Mouse (Mus musculus): ENCODE data around the gene Rassf5. TPM values are rescaled to one million over a fixed set of nuclear protein-coding genes. Genes with fewer than 3 reads are reported as not detected.
"Not testable (repeated sequence)": the region's sequence is repeated elsewhere in the genome, so short reads cannot be mapped to it uniquely, and the experiment has no call there.

The Rassf5 gene
- total and polyA plus RNA-seq, 2 experiments from 2014 or later = 8.3 to 12.9 TPM

- H3K4me3 ChIP-seq (ENCODE audit: low read length) = no peak overlapping the region
- ATAC-seq = no peak; the same call in 1 of the 2 replicates
- whole genome bisulfite sequencing = 66% methylated on average over 10 of the region's 10 CpGs
- TF ChIP-seq CTCF (IDR thresholded peaks at IDR 0.05; ENCODE audit: low read depth) = no peak
- H3K27me3 ChIP-seq (ENCODE audit: insufficient read depth, low read length) = no peaks in the 10 kb centered on the region
- no peak overlapping the region for H3K9ac ChIP-seq (replicated peaks; ENCODE audit: low read length)
- no peak overlapping the region for H3K27ac ChIP-seq
- H3K9me3 ChIP-seq (ENCODE audit: low read length) = no peaks in the 10 kb centered on the region
- no peak overlapping the region for H3K4me2 ChIP-seq (ENCODE audit: low read depth, low read length)
- no peaks in the 10 kb centered on the region for H3K36me3 ChIP-seq (ENCODE audit: insufficient read depth, low read length)
- DNase-seq (ENCODE audit: low spot score) = no peak
- no peaks in the 10 kb centered on the region for H3K4me1 ChIP-seq (ENCODE audit: insufficient read depth, low read length)
These were observed 14.7 kb upstream of the Rassf5 start for GRCm38 (mm10) chr1:131259632-131260308.

- H3K9me3 ChIP-seq (ENCODE audit: low read length) = no peaks in the 10 kb centered on the region
- no peak overlapping the region for H3K4me2 ChIP-seq (ENCODE audit: low read depth, low read length)
- no peaks in the 10 kb centered on the region for H3K36me3 ChIP-seq (ENCODE audit: insufficient read depth, low read length)
- WGBS = 62% methylated on average over 6 of the region's 6 CpGs
- H3K27me3 ChIP-seq (ENCODE audit: insufficient read depth, low read length) = no peaks in the 10 kb centered on the region
- ATAC-seq (0 out of 2 replicates have a peak, but pooled peaks have one; percentile 3), DNase-seq (ENCODE audit: low spot score) (peak; percentile 12)
- no peak for TF ChIP-seq CTCF (IDR thresholded peaks at IDR 0.05; ENCODE audit: low read depth)
- no peak overlapping the region for H3K9ac ChIP-seq (replicated peaks; ENCODE audit: low read length)
- H3K4me1 ChIP-seq (ENCODE audit: insufficient read depth, low read length) = no peaks in the 10 kb centered on the region
- no peak overlapping the region for H3K4me3 ChIP-seq (ENCODE audit: low read length)
- no peak overlapping the region for H3K27ac ChIP-seq
These were observed 12.2 kb upstream of the Rassf5 start for GRCm38 (mm10) chr1:131257288-131257687.

DNA sequence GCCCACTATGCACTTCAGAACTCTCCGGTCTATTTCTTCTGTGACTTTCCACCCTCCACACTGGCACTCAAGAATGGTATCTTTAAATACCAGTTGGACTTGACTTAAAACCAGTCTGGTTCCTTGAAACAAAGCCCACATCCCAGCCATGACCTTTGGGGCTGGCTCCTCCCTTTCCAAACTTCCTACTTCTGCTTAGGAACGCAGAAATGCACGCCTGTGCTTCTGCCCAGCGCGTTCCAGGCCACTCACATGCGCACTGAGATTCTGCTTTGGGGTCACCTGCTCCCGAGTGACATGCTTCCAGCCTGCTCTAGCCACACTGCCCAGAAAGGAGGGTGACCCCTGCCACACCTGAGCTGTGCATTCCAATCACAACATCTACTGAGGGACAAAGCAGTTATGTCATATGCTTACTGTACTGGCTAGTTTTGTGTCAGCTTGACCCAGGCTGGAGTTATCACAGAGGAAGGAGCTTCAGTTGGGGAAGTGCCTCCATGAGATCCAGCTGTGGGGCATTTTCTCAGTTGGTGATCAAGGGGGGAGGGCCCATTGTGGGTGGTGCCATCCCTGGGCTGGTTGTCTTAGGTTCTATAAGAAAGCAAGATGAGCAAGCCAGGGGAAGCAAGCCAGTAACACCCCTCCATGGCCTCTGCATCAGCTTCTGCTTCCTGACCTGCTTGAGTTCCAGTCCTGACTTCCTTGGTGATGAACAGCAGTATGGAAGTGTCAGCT is 7.6 kb upstream of the Rassf5 start:
- H3K27ac ChIP-seq; H3K4me3 ChIP-seq (ENCODE audit: low read length); DNase-seq (ENCODE audit: low spot score); H3K9me3 ChIP-seq (ENCODE audit: low read length); H3K4me1 ChIP-seq (ENCODE audit: insufficient read depth, low read length); H3K27me3 ChIP-seq (ENCODE audit: insufficient read depth, low read length); H3K36me3 ChIP-seq (ENCODE audit: insufficient read depth, low read length); H3K9ac ChIP-seq (replicated peaks; ENCODE audit: low read length); H3K4me2 ChIP-seq (ENCODE audit: low read depth, low read length); ATAC-seq: not testable (repeated sequence)
- 88% methylated on average over 7 of the region's 7 CpGs for WGBS

DNA sequence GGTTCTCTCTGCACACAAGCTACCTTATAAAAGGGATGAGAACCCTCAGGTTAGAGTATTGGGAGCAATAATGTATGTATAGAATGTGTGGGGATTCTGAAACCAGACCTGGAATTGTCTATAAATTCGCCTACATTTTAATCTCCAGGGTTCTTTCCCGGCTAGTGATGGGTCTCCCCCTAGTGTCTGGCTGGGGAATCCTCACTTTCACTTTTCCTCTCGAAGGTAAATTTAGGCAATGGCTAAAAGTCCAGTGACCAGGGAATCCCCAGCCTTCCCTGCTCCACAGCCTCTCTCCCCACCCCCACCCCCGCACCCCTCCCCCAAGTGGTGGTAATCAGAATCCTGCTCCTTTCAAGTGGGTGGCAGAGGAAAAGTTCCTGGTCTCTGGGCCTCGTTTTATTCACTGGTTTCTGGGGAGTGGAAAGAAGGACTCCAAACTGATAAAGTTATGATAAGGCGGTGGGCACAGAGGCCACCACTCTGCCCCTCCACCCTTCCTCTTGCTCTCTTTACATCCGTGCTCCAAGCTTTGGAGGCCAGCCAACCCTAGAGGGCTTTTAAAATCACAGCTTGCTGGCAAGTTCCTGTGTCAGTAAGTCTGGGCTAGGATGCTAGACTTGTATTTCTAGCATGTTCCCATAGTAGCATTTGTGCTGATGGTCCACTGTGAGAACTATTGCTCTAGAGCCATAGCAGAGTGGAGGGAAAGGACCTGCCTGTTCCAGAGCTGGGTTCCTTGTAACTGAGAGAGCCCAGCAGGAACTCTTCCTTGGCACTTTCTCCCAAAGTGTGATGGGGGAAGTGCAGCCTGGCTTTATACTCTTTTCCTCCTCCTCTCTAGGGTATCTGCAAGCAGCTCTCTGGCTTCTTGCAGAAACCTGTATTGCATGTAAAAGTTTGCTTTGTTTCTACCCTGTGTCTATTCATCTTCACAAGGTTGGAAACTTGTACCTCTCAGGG is 1.7 kb upstream of the Rassf5 start:
- Histone ChIP-seq H3K27me3 (ENCODE audit: insufficient read depth, low read length) (no peaks in the 10 kb centered on the region), H3K9me3 (ENCODE audit: low read length) (no peaks in the 10 kb centered on the region), H3K27ac (peak overlapping the region; percentile 83; the same call in 1 of the 2 replicates), H3K9ac (replicated peaks; ENCODE audit: low read length) (no peak overlapping the region), H3K4me1 (ENCODE audit: insufficient read depth, low read length) (peaks cover 11% of the 10 kb centered on the region; the same call in 1 of the 2 replicates), H3K4me2 (ENCODE audit: low read depth, low read length) (peak overlapping the region; percentile 96; the same call in 1 of the 2 replicates), H3K4me3 (ENCODE audit: low read length) (no peak overlapping the region), H3K36me3 (ENCODE audit: insufficient read depth, low read length) (no peaks in the 10 kb centered on the region)
- DNase-seq (ENCODE audit: low spot score) (peak; percentile 80), ATAC-seq (no peak)
- WGBS = 9% methylated on average over 7 of the region's 7 CpGs
- peak; percentile 70 for TF ChIP-seq CTCF (IDR thresholded peaks at IDR 0.05; ENCODE audit: low read depth)

- Histone ChIP-seq H3K36me3 (ENCODE audit: insufficient read depth, low read length) (no peaks in the 10 kb centered on the region), H3K9ac (replicated peaks; ENCODE audit: low read length) (peak overlapping the region; percentile 92)
- 6% methylated on average over 9 of the region's 9 CpGs for WGBS
These were observed 868 bp upstream of the Rassf5 start for GRCm38 (mm10) chr1:131245926-131246325.

DNA sequence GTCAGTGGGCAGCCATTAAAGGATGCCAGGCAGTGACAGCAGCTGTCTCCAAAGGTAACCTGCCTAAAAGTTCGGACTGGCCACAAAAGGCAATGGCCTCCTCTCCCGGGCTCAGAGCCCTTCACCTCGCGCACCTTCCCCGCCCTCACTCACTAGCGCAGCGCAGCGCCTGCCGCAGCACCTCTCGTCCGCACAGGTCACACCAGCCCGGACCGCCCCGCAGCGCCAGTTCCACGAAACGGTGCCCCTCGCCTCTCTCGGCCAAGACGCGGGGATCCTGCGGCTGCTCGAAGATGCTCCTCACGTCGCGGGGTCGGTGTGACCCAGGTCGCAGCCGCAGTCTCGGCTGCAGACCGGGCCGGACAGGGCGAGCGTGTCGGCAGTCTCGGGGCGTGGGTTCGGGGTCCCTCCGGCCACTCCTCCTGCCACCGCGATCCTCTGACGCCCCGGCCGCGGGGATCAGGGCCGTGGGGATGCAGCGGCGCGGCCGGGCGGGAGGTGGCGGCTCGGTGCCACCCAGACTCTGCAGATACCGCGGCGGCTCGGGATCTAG is 446 bp downstream of the Rassf5 start:
- WGBS = 2% methylated on average over 56 of the region's 57 CpGs
- Histone ChIP-seq H3K27ac (peak overlapping the region; percentile 83), H3K9ac (replicated peaks; ENCODE audit: low read length) (peak overlapping the region; percentile 92), H3K4me3 (ENCODE audit: low read length) (peak overlapping the region; percentile 67), H3K36me3 (ENCODE audit: insufficient read depth, low read length) (no peaks in the 10 kb centered on the region), H3K4me1 (ENCODE audit: insufficient read depth, low read length) (peaks cover 19% of the 10 kb centered on the region), H3K9me3 (ENCODE audit: low read length) (no peaks in the 10 kb centered on the region), H3K4me2 (ENCODE audit: low read depth, low read length) (peak overlapping the region; percentile 96), H3K27me3 (ENCODE audit: insufficient read depth, low read length) (no peaks in the 10 kb centered on the region)
- ATAC-seq (peak; percentile 34), DNase-seq (ENCODE audit: low spot score) (peak; percentile 12)
- TF ChIP-seq CTCF (IDR thresholded peaks at IDR 0.05; ENCODE audit: low read depth) = no peak

More at GRCm38 (mm10) chr1:131245926-131246325, 868 bp upstream of the Rassf5 start:
- DNase-seq (ENCODE audit: low spot score) = peak; percentile 70
- Histone ChIP-seq H3K4me1 (ENCODE audit: insufficient read depth, low read length) (peaks cover 11% of the 10 kb centered on the region; the same call in 1 of the 2 replicates), H3K27ac (peak overlapping the region; percentile 83), H3K4me3 (ENCODE audit: low read length) (peak overlapping the region; percentile 67), H3K27me3 (ENCODE audit: insufficient read depth, low read length) (no peaks in the 10 kb centered on the region), H3K4me2 (ENCODE audit: low read depth, low read length) (peak overlapping the region; percentile 96), H3K9me3 (ENCODE audit: low read length) (no peaks in the 10 kb centered on the region)
- TF ChIP-seq CTCF (IDR thresholded peaks at IDR 0.05; ENCODE audit: low read depth) = peak; percentile 67
- peak; percentile 57 for ATAC-seq
